Mouse (Mus musculus) kidney, embryonic 16.5 days (tissue): ENCODE results near the gene Ifnar2. TPM values are rescaled to one million over a fixed set of nuclear protein-coding genes. Genes with fewer than 3 reads are reported as not detected.
"Not testable (repeated sequence)": the region's sequence is repeated elsewhere in the genome, so short reads cannot be mapped to it uniquely, and the experiment has no call there.

Source experiments
- ATAC-seq: fragments of 200-750 bp; cut with Nextera tagmentation; 2 replicates; pipeline ENCODE4 v1.8.0; 2017; ENCODE audit warnings: moderate TSS enrichment; ENCODE audit not compliant: low FRiP score, low TSS enrichment
- H3K27ac ChIP-seq: fragments of 300-500 bp; sonication (generic); 2 replicates; pipeline ENCODE4 v1.5.1; 2014; ENCODE audit warnings: low read length
- H3K27me3 ChIP-seq: fragments of 300-500 bp; sonication (generic); 2 replicates; pipeline ENCODE4 v1.6.1; 2014; ENCODE audit warnings: low read length, control low read depth, mixed read lengths; ENCODE audit not compliant: insufficient read depth
- H3K36me3 ChIP-seq: fragments of 300-500 bp; sonication (generic); 2 replicates; pipeline ENCODE4 v1.6.1; 2014; ENCODE audit warnings: low read length, control low read depth, mixed read lengths; ENCODE audit not compliant: insufficient read depth
- H3K4me1 ChIP-seq: fragments of 300-500 bp; sonication (generic); 2 replicates; pipeline ENCODE4 v1.6.1; 2014; ENCODE audit warnings: low read length, control low read depth, mixed read lengths; ENCODE audit not compliant: insufficient read depth
- H3K4me2 ChIP-seq: fragments of 300-500 bp; sonication (generic); replicated peaks from 2 replicates; pipeline ENCODE4 v1.6.1; 2014; ENCODE audit warnings: low read depth, low read length
- H3K4me3 ChIP-seq: fragments of 300-500 bp; sonication (generic); 2 replicates; pipeline ENCODE4 v1.5.1; 2014; ENCODE audit warnings: mild to moderate bottlenecking, low read length
- H3K9ac ChIP-seq: fragments of 300-500 bp; sonication (generic); replicated peaks from 2 replicates; pipeline ENCODE4 v1.6.1; 2014; ENCODE audit warnings: low read length
- H3K9me3 ChIP-seq: fragments of 300-500 bp; sonication (generic); 2 replicates; pipeline ENCODE4 v1.6.1; 2016; ENCODE audit warnings: low read length, control low read depth
- WGBS: fragments of 180-500 bp; shearing (Covaris S2); extraction: QIAGEN DNeasy Blood & Tissue Kit; methylation state at CpG from one replicate; pipeline ENCODE4 v1.1.7; 2014; 5-methylcytosine and 5-hydroxymethylcytosine counted together
- polyA plus RNA-seq: library from polyadenylated mRNA; unstranded; fragments of >200 nt; fragmentation: Nextera tagmentation; extraction: Ambion mirVana; gene quantifications from 2 replicates; pipeline ENCODE4 v1.2.1, GENCODE M21; 2015

Ifnar2 gene
- polyA plus RNA-seq, 1 experiment from 2014 or later, result 56.2 TPM

- 52% methylated on average over 5 of the region's 5 CpGs for WGBS
- H3K9me3 ChIP-seq, result peaks cover 5% of the 10 kb centered on the region; the same call in 1 of the 2 replicates
- no peak overlapping the region for H3K4me2 ChIP-seq
- H3K4me3 ChIP-seq, result no peak overlapping the region
- H3K27ac ChIP-seq, result no peak overlapping the region
- no peak for ATAC-seq
- no peak overlapping the region for H3K9ac ChIP-seq
- H3K4me1 ChIP-seq, result 0 out of 2 replicates have a peak, but pooled peaks cover 4% of the 10 kb centered on the region
- H3K36me3 ChIP-seq, result no peaks in the 10 kb centered on the region
- no peaks in the 10 kb centered on the region for H3K27me3 ChIP-seq
Measured at GRCm38 (mm10) chr16:91432720-91433328, 60.2 kb downstream of the Ifnar2 start.

- 51% methylated on average over 8 of the region's 8 CpGs for WGBS
- H3K4me2 ChIP-seq, result no peak overlapping the region
- H3K9ac ChIP-seq, result no peak overlapping the region
- ATAC-seq, result no peak
- H3K4me3 ChIP-seq, result no peak overlapping the region
- no peaks in the 10 kb centered on the region for H3K27me3 ChIP-seq
- no peak overlapping the region for H3K27ac ChIP-seq
- peaks cover 5% of the 10 kb centered on the region; the same call in 1 of the 2 replicates for H3K9me3 ChIP-seq
- no peaks in the 10 kb centered on the region for H3K36me3 ChIP-seq
- 0 out of 2 replicates have a peak, but pooled peaks cover 3% of the 10 kb centered on the region for H3K4me1 ChIP-seq
Measured at GRCm38 (mm10) chr16:91433329-91433933, 60.8 kb downstream of the Ifnar2 start.

- Histone ChIP-seq H3K9me3 (peaks cover 3% of the 10 kb centered on the region; the same call in 1 of the 2 replicates), H3K36me3 (no peaks in the 10 kb centered on the region), H3K4me1 (no peaks in the 10 kb centered on the region), H3K27ac (no peak overlapping the region), H3K9ac (no peak overlapping the region), H3K27me3 (no peaks in the 10 kb centered on the region), H3K4me2 (no peak overlapping the region), H3K4me3 (no peak overlapping the region)
- no peak for ATAC-seq
- 90% methylated on average over 3 of the region's 3 CpGs for WGBS
Measured at GRCm38 (mm10) chr16:91434119-91434518, 61.5 kb downstream of the Ifnar2 start.

- whole genome bisulfite sequencing, result 74% methylated on average over 3 of the region's 3 CpGs
- no peak overlapping the region for H3K4me3 ChIP-seq
- no peaks in the 10 kb centered on the region for H3K9me3 ChIP-seq
- H3K36me3 ChIP-seq, result no peaks in the 10 kb centered on the region
- H3K27me3 ChIP-seq, result no peaks in the 10 kb centered on the region
- H3K9ac ChIP-seq, result no peak overlapping the region
- H3K4me2 ChIP-seq, result no peak overlapping the region
- no peak for ATAC-seq
- no peaks in the 10 kb centered on the region for H3K4me1 ChIP-seq
- H3K27ac ChIP-seq, result no peak overlapping the region
Measured at GRCm38 (mm10) chr16:91438081-91438480, 65.5 kb downstream of the Ifnar2 start.

- not testable (repeated sequence) for ATAC-seq, H3K4me3 ChIP-seq
- WGBS, result 79% methylated on average over 1 of the region's 1 CpGs
Measured at GRCm38 (mm10) chr16:91438599-91438998, 66.0 kb downstream of the Ifnar2 start.

GRCm38 (mm10) chr16:91441366-91441765, 68.8 kb downstream of the Ifnar2 start:
- no peaks in the 10 kb centered on the region for H3K27me3 ChIP-seq
- no peaks in the 10 kb centered on the region for H3K4me1 ChIP-seq
- H3K4me2 ChIP-seq, result no peak overlapping the region
- no peak overlapping the region for H3K4me3 ChIP-seq
- no peaks in the 10 kb centered on the region for H3K36me3 ChIP-seq
- no peaks in the 10 kb centered on the region for H3K9me3 ChIP-seq
- peak; percentile 65; the same call in 1 of the 2 replicates for ATAC-seq
- WGBS, result 50% methylated on average over 7 of the region's 7 CpGs
- H3K27ac ChIP-seq, result no peak overlapping the region
- no peak overlapping the region for H3K9ac ChIP-seq

More at GRCm38 (mm10) chr16:91438599-91438998, 66.0 kb downstream of the Ifnar2 start:
- H3K9ac ChIP-seq, H3K9me3 ChIP-seq, H3K4me1 ChIP-seq, H3K27ac ChIP-seq, H3K36me3 ChIP-seq, H3K27me3 ChIP-seq, H3K4me2 ChIP-seq: not testable (repeated sequence)

GRCm38 (mm10) chr16:91441811-91442240, 69.2 kb downstream of the Ifnar2 start:
- Histone ChIP-seq H3K4me1 (no peaks in the 10 kb centered on the region), H3K9me3 (no peaks in the 10 kb centered on the region), H3K27me3 (no peaks in the 10 kb centered on the region), H3K27ac (no peak overlapping the region), H3K9ac (no peak overlapping the region), H3K36me3 (no peaks in the 10 kb centered on the region), H3K4me2 (no peak overlapping the region), H3K4me3 (no peak overlapping the region)
- ATAC-seq, result peak; percentile 51; the same call in 1 of the 2 replicates
- 83% methylated on average over 7 of the region's 7 CpGs for WGBS

- ATAC-seq, result no peak
- no peaks in the 10 kb centered on the region for H3K27me3 ChIP-seq
Measured at GRCm38 (mm10) chr16:91442446-91442845, 69.9 kb downstream of the Ifnar2 start.

GRCm38 (mm10) chr16:91443211-91443611, 70.6 kb downstream of the Ifnar2 start:
- 76% methylated on average over 8 of the region's 8 CpGs for WGBS

More at GRCm38 (mm10) chr16:91442446-91442845, 69.9 kb downstream of the Ifnar2 start:
- H3K4me1 ChIP-seq, result no peaks in the 10 kb centered on the region
- H3K4me2 ChIP-seq, result no peak overlapping the region
- WGBS, result 84% methylated on average over 4 of the region's 4 CpGs
- no peak overlapping the region for H3K27ac ChIP-seq
- H3K9me3 ChIP-seq, result no peaks in the 10 kb centered on the region
- H3K4me3 ChIP-seq, result no peak overlapping the region
- H3K36me3 ChIP-seq, result no peaks in the 10 kb centered on the region
- H3K9ac ChIP-seq, result no peak overlapping the region

GRCm38 (mm10) chr16:91444847-91445246, 72.3 kb downstream of the Ifnar2 start:
- H3K4me1 ChIP-seq, result no peaks in the 10 kb centered on the region
- 75% methylated on average over 4 of the region's 4 CpGs for WGBS
- no peak overlapping the region for H3K27ac ChIP-seq
- no peak for ATAC-seq
- no peak overlapping the region for H3K9ac ChIP-seq
- no peak overlapping the region for H3K4me2 ChIP-seq
- H3K36me3 ChIP-seq, result no peaks in the 10 kb centered on the region
- H3K27me3 ChIP-seq, result no peaks in the 10 kb centered on the region
- no peak overlapping the region for H3K4me3 ChIP-seq
- no peaks in the 10 kb centered on the region for H3K9me3 ChIP-seq

More at GRCm38 (mm10) chr16:91443211-91443611, 70.6 kb downstream of the Ifnar2 start:
- no peaks in the 10 kb centered on the region for H3K27me3 ChIP-seq
- no peaks in the 10 kb centered on the region for H3K4me1 ChIP-seq
- no peak overlapping the region for H3K4me3 ChIP-seq
- H3K9ac ChIP-seq, result no peak overlapping the region
- H3K36me3 ChIP-seq, result no peaks in the 10 kb centered on the region
- H3K9me3 ChIP-seq, result no peaks in the 10 kb centered on the region
- no peak overlapping the region for H3K4me2 ChIP-seq
- ATAC-seq, result no peak
- H3K27ac ChIP-seq, result no peak overlapping the region
